Mouse (Mus musculus) thymus, adult 18-20 months (tissue): Measurements from ENCODE around the gene Brca2.
"Not testable (repeated sequence)": the region's sequence is repeated elsewhere in the genome, so short reads cannot be mapped to it uniquely, and the experiment has no call there.

Experiments
- DNase-seq, 2 experiments: peaks; one replicate each; pipeline ENCODE4 v3.0.0; 2022; ENCODE audit warnings: mixed read lengths in 2 of 2

The Brca2 gene

DNA sequence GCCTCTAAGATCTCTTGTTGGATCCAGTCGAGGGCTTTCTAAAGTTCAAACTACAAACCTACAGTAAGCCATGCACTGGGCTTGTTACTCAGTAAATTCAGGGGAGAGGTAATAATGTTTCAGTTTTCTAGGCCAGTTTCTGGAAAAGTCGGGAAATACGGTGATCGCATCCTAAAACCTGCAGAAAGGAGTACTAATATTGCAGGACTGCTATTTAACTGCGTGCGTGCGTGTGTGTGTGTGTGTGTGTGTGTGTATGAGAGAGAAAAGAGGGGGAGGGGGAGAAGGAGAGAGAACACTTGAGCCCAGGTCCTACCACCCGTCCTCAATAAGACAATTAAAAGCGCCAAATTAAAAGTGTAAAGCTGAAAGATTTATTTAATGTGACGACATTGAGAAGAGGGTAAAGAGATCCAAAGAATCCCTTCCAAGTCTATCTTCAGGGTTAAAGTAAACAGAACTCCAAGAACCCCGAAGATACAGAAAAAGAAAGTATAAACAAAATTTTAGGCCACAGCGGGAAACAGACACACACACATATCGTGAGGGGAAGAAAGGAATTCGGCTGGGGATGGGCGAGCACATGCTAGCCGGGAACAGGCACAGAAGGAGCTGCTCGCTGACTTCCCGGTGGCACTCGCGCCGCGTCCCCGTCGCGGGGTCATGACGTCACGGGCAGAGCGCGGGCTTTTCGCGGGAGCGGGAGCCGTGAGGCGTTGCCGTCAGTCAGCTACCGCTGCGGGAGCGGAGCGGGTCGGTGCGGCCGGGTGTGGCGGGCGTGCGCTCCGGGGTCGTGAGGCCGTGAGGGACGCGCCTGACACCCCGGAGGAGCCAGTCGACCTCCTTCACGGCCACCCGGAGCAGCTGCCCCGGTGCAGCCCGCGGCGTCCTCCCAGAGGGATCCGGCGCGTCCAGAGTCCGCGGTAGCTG lies at the start of gene Brca2:
Gene Brca2, plus strand, starts transcription at position 694 of the 930 bp plus-strand sequence.
- DNase-seq = peak; percentile 79 to 83

GRCm38 (mm10) chr5:150477364-150477763 lies 45.1 kb upstream of the Brca2 start:
- no peak for DNase-seq

- DNase-seq = no peak
Observed at GRCm38 (mm10) chr5:150478612-150479011, 43.8 kb upstream of the Brca2 start.

GRCm38 (mm10) chr5:150485198-150485597 lies 37.2 kb upstream of the Brca2 start:
- DNase-seq = no peak

- no peak for DNase-seq
Observed at GRCm38 (mm10) chr5:150490285-150490684, 32.1 kb upstream of the Brca2 start.

DNA sequence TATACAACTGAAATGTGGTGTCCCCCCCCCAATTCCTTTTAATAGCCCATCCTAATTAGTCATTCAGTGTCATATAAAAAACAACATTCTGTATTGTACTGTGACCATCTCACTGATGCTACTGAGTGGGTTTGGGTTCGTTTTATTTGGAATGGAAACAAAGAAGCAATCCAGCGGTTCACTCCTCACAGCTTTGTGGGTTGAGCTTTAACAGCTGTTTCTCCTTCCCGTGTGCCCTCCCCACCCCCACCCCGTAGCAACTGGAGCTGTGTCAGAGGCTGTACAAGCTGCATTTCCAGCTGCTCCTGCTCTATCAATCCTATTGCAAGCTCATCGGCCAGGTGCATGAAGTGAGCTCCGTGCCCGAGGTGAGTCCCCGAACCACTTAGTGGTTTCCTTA lies 31.6 kb upstream of the Brca2 start:
- no peak for DNase-seq

- not testable (repeated sequence) for DNase-seq
Observed at GRCm38 (mm10) chr5:150491573-150492173, 30.8 kb upstream of the Brca2 start.

- DNase-seq = peak in 1 of 2 experiments; percentile 6
Observed at GRCm38 (mm10) chr5:150495792-150496191, 26.6 kb upstream of the Brca2 start.

- DNase-seq = no peak
Observed at GRCm38 (mm10) chr5:150510451-150511225, 11.8 kb upstream of the Brca2 start.

DNA sequence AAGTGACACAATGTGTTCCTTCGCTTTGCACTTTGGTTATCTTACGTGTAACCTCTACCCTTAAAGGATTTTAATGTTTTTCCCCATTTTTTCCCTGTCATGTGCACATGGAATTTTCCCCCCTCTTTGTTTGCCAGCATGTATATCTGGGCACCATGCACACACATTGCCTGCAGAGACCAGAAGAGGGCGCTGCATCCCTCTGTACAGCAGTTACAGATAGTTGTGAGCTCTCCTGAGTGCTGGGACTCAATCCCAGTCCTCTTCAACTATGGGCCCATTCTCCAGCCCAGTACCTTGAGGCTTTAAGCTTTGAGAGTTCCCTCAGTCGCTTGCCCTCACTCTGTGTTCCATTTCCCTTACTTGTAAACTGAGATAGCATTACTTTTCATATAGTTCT lies 9.2 kb upstream of the Brca2 start:
- DNase-seq = no peak

- no peak for DNase-seq
Observed at GRCm38 (mm10) chr5:150514027-150514426, 8.4 kb upstream of the Brca2 start.

DNA sequence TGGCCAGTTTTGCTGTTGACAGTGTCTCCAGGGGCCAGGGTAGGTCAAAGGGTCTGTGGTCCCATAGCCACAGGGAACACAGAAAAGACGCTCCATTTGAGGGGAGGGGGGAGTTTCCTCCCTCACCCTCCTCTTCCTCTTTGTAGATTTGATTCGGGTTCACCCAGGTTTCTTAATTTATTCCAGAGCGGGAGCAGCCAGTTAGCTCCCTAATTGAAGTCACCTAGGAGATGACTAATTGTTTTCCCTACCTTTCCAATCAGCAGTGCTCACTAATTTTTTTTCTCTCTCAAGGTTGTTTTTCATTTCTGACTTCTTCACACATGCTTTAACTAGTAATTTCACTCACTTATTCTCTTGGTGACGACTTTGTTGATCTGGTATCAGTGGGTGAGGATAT lies 4.4 kb upstream of the Brca2 start, which contains the start of gene Zar1l:
Gene Zar1l, minus strand, starts transcription at position 101 of the 400 bp plus-strand sequence.
- no peak for DNase-seq

GRCm38 (mm10) chr5:150519551-150519950 lies 2.9 kb upstream of the Brca2 start:
- no peak for DNase-seq

DNA sequence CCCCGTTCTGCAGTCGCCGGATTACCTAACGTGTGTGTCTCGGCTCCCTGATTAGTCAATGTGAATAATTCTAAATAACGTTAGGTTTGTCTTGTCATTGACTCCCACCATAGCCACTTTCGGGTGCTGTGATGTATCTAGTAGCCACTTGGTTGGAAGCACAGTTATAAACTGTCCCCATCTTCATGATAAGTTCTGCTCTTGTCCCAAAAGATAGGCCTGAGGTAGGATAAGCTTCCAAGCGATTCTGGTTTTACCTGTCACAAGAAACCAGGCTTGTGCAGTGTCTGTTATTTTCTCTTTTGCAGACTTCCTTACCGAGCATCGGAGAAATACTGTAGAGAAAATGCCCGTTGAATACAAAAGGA lies 421 bp downstream of the Brca2 start:
- no peak for DNase-seq

- no peak for DNase-seq
Observed at GRCm38 (mm10) chr5:150525239-150525638, 2.8 kb downstream of the Brca2 start.

DNA sequence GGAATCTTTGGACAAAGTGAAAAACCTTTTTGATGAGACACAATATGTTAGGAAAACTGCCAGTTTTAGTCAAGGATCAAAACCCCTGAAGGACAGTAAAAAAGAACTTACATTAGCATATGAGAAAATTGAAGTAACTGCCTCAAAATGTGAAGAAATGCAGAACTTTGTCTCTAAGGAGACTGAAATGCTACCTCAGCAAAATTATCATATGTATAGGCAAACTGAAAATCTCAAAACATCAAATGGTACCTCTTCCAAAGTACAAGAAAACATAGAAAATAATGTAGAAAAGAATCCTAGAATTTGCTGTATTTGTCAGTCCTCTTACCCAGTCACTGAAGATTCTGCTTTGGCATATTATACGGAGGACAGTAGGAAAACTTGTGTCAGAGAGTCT lies 18.9 kb downstream of the Brca2 start:
- DNase-seq = no peak

DNA sequence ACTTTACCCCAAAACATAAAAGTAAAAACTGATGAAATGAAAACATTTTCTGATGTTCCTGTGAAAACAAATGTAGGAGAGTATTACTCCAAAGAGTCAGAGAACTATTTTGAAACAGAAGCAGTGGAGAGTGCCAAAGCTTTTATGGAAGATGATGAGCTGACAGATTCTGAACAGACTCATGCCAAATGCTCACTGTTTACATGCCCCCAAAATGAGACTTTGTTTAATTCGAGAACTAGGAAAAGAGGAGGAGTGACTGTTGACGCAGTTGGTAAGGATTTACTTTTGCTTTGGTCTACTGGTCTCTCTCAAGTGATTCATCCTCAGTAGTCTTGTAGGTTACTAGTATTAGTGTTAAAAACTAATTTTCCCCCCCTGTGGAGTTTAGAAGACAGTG lies 20.8 kb downstream of the Brca2 start:
- DNase-seq = no peak

DNA sequence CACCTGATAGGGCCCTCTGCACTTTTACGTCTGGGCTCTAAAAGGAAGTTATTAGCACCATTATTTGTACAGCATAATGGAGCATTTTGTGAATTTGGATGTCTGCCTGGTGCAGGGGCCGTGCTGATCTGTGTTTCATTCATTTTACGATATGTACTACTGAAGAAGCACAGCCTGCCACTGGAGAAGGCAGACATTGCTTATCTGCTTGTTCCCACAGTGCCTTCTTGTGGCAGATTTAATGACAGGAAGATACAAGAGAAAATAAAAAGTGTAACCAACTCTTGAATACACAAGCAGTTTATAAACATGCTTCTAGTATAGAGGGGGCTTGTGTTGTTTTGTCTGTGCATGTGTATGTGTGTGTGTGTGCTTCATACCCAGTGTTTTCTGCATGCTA lies 29.2 kb downstream of the Brca2 start:
- no peak for DNase-seq

DNA sequence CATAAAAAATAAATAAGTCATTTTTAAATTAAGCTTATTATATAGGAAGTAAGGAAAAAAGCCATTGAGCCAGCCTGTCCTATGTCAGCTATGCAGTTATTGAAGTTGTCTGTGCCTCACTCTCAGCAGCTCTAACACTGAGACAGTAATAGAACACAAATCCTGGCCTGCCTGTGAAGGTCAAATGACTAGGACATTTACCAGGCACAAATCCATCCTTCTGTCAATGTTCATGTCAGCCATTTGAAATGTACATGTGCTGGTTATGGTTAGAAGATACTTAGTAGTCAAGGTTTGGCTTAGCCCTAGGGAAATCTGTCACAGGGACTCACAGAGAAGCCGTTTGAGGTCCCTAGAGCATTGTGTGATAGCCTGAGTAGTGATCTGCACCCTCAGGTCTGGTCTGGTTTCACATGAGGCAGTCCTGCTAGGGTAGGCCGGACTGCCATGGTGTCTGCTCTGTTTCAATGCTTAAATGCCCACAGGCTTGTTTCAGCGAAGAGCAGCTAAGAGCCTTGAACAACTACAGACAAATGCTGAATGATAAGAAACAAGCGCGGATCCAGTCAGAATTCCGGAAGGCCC lies 37.2 kb downstream of the Brca2 start:
- DNase-seq = no peak

DNA sequence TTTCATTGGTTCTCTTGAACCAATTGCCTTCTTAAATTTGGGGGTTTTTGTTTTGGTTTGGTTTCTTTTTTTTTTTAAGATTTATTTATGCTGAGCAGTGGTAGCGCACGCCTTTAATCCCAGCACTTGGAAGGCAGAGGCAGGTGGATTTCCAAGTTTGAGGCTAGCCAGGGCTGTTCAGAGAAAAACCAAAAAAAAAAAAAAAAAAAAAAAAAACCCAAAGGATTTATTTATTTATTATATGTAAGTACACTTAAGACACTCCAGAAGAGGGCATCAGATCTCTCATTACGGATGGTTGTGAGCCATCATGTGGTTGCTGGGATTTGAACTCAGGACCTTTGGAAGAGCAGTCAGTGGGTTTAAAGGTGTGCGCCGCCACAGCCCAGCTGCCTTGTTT lies 38.4 kb downstream of the Brca2 start:
- DNase-seq = no peak

GRCm38 (mm10) chr5:150561376-150561775 lies 38.9 kb downstream of the Brca2 start:
- DNase-seq = no peak

GRCm38 (mm10) chr5:150561783-150562182 lies 39.4 kb downstream of the Brca2 start:
- no peak for DNase-seq

DNA sequence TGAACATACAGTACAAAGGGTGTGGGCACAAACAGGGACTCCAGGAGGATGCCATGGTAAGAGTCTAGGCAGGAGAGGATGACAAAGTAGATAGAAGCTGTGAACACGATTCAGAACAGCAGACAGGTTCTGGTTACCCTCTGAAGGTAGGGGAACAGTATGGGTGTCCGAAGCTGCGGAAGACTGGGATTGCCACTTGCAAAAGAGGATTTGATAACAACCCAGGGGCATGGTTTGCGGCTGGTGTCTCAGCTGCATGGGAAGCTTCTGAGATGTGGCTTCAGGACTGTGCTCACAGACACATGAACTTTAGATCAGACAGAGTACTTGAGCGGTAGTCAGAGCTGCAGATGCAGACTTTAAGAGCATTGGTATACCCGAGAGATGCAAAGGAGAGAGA lies 42.0 kb downstream of the Brca2 start:
- DNase-seq = no peak
